In genomic region chr14:121895316-121895715, GRCm38 (mm10) we compare ENCODE assay signal across 18 mouse cellular contexts. TPM values are rescaled to one million over a fixed set of nuclear protein-coding genes. Genes with fewer than 3 reads are reported as not detected.
"Had no signal": no experiment of that assay in that cellular context is flagged by ENCODE, and none has a peak within 500 bp of the region (broad histone marks: within the 10 kb centered on the region; RNA-seq: fewer than 3 reads in every experiment).

No protein-coding gene starts in this region.

- H3K9me3 ChIP-seq: liver, embryonic 13.5 days; lung, embryonic 15.5 days; midbrain, embryonic 10.5 days; neural tube, embryonic 12.5 days had no signal

- H3K4me2 ChIP-seq: liver, embryonic 13.5 days; lung, embryonic 15.5 days; neural tube, embryonic 12.5 days had no signal

- DNase-seq: kidney, adult 11 months; kidney, postnatal 25 days; layer of hippocampus, postnatal 36 days; liver; liver, embryonic 13.5 days; liver, postnatal 0 days; lung, postnatal 36 days; midbrain, embryonic 14.5 days; retina, postnatal 1 day; right cerebral cortex, postnatal 4 days; thymus, postnatal 25 days had no signal

- H3K36me3 ChIP-seq: liver, embryonic 13.5 days had no signal

- H3K9ac ChIP-seq: liver, embryonic 13.5 days; liver, postnatal 0 days; lung, embryonic 15.5 days; neural tube, embryonic 12.5 days had no signal

- H3K4me3 ChIP-seq: liver, embryonic 13.5 days; lung, embryonic 15.5 days; midbrain, embryonic 10.5 days; myocyte; neural tube, embryonic 12.5 days had no signal

- ATAC-seq: liver, postnatal 0 days had no signal

- H3K27ac ChIP-seq: liver, embryonic 13.5 days; lung, embryonic 15.5 days; midbrain, embryonic 10.5 days; neural tube, embryonic 12.5 days; stomach, postnatal 0 days had no signal

- H3K27me3 ChIP-seq: liver, embryonic 13.5 days; lung, embryonic 15.5 days; neural tube, embryonic 12.5 days had no signal

- H3K4me1 ChIP-seq: lung, embryonic 15.5 days; neural tube, embryonic 12.5 days had no signal

RNA-seq across cellular contexts. Expression of gene Gpr18, which starts 20.3 kb away (rescaled TPM):
- total RNA-seq: layer of hippocampus, postnatal 36 days; left cerebral cortex, postnatal 36 days had no signal
- polyA plus RNA-seq: kidney, embryonic 16.5 days; liver, embryonic 13.5 days; midbrain, embryonic 14.5 days; myocyte had no signal
